Mouse (Mus musculus) forebrain, postnatal 0 days (tissue): ENCODE measurements at regions not wholly inside any gene's neighbourhood (a gene's known extent, or its start where the extent isn't known, plus 50 kb on each side); places are given as distances from the start of the nearest gene placed in this dataset.

Source experiments
- ATAC-seq: fragments of 200-750 bp; cut with Nextera tagmentation; 2 replicates; pipeline ENCODE4 v1.8.0; 2017; ENCODE audit warnings: mild to moderate bottlenecking, moderate library complexity
- DNase-seq: peaks from one replicate; pipeline ENCODE4 v3.0.0-alpha.2; 2015
- H3K27ac ChIP-seq: fragments of 300-500 bp; sonication (generic); 2 replicates; pipeline ENCODE4 v1.5.1; 2014; ENCODE audit warnings: low read depth, mild to moderate bottlenecking, antibody characterized with exemption, low read length, moderate library complexity, mixed read lengths
- H3K27me3 ChIP-seq: fragments of 300-500 bp; sonication (generic); 2 replicates; pipeline ENCODE4 v1.6.1; 2014; ENCODE audit warnings: mild to moderate bottlenecking, low read length, mixed read lengths; ENCODE audit not compliant: insufficient read depth
- H3K36me3 ChIP-seq: fragments of 300-500 bp; sonication (generic); 2 replicates; pipeline ENCODE4 v1.6.1; 2014; ENCODE audit warnings: mild to moderate bottlenecking, moderate library complexity; ENCODE audit not compliant: insufficient read depth
- H3K4me1 ChIP-seq: fragments of 300-500 bp; sonication (generic); 2 replicates; pipeline ENCODE4 v1.6.1; 2014; ENCODE audit warnings: antibody characterized with exemption; ENCODE audit not compliant: insufficient read depth
- H3K4me2 ChIP-seq: fragments of 300-500 bp; sonication (generic); 2 replicates; pipeline ENCODE4 v1.6.1; 2014; ENCODE audit warnings: low read depth, mild to moderate bottlenecking, moderate library complexity
- H3K4me3 ChIP-seq: fragments of 300-500 bp; sonication (generic); 2 replicates; pipeline ENCODE4 v1.5.1; 2014; ENCODE audit warnings: low read depth, low read length, mixed read lengths
- H3K9ac ChIP-seq: fragments of 300-500 bp; sonication (generic); 2 replicates; pipeline ENCODE4 v1.6.1; 2014; ENCODE audit warnings: mild to moderate bottlenecking
- H3K9me3 ChIP-seq: fragments of 300-500 bp; sonication (generic); 2 replicates; pipeline ENCODE4 v1.6.1; 2016; ENCODE audit warnings: low read length
- CTCF ChIP-seq: sonication (generic); IDR thresholded peaks from 2 replicates; pipeline ENCODE4 v1.5.1; 2016; ENCODE audit warnings: antibody characterized with exemption, control low read depth, low read depth
- WGBS: fragments of 180-500 bp; shearing (Covaris S2); extraction: QIAGEN DNeasy Blood & Tissue Kit; methylation state at CpG from one replicate; pipeline ENCODE4 v1.1.7; 2014; 5-methylcytosine and 5-hydroxymethylcytosine counted together

GRCm38 (mm10) chr17:75696729-75697103 lies 145.0 kb upstream of the Fam98a start:
- no peak for TF ChIP-seq CTCF
- no peaks in the 10 kb centered on the region for H3K27me3 ChIP-seq
- H3K4me3 ChIP-seq = no peak overlapping the region
- no peak; the same call in 1 of the 2 replicates for ATAC-seq
- no peaks in the 10 kb centered on the region for H3K36me3 ChIP-seq
- H3K4me2 ChIP-seq = no peak overlapping the region
- H3K9ac ChIP-seq = no peak overlapping the region
- no peaks in the 10 kb centered on the region for H3K4me1 ChIP-seq
- 76% methylated on average over 3 of the region's 3 CpGs for WGBS
- 0 out of 2 replicates have a peak overlapping the region, but pooled peaks have one; percentile 2 for H3K27ac ChIP-seq
- no peak for DNase-seq
- H3K9me3 ChIP-seq = no peaks in the 10 kb centered on the region

- H3K27ac ChIP-seq = peak overlapping the region; percentile 2; the same call in 1 of the 2 replicates
- ATAC-seq = peak; percentile 86
- no peak overlapping the region for H3K4me2 ChIP-seq
- 55% methylated on average over 5 of the region's 5 CpGs for WGBS
- peak; percentile 55 for DNase-seq
- no peak for TF ChIP-seq CTCF
- H3K9ac ChIP-seq = no peak overlapping the region
- H3K4me3 ChIP-seq = no peak overlapping the region
- H3K27me3 ChIP-seq = no peaks in the 10 kb centered on the region
- no peaks in the 10 kb centered on the region for H3K36me3 ChIP-seq
- H3K9me3 ChIP-seq = no peaks in the 10 kb centered on the region
- no peaks in the 10 kb centered on the region for H3K4me1 ChIP-seq
Observed at GRCm38 (mm10) chr17:75696103-75696728, 144.5 kb upstream of the Fam98a start.

DNA sequence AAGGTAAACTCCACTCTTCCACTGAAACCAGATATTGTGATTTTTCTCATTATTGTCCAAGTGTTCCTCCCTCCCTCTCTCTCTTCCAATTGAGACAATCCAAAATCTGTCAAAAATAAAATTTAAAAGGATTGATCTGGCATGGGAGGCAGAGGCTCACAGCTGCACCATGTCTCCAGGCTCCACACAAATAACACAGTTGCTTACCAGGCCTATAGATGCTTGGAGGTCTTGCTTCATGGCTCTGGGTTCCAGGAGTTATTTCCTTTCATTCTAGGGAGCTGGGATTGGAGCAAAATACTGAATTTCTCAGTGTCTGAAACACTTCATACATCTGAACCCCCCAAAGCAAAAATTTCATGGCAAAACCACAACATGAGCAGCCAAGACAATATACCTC lies 134.2 kb upstream of the Fam98a start:
- no peak overlapping the region for H3K9ac ChIP-seq
- no peaks in the 10 kb centered on the region for H3K27me3 ChIP-seq
- H3K27ac ChIP-seq = no peak overlapping the region
- no peak overlapping the region for H3K4me2 ChIP-seq
- no peak for DNase-seq
- no peak overlapping the region for H3K4me3 ChIP-seq
- no peak for TF ChIP-seq CTCF
- H3K4me1 ChIP-seq = no peaks in the 10 kb centered on the region
- H3K9me3 ChIP-seq = no peaks in the 10 kb centered on the region
- ATAC-seq = no peak
- H3K36me3 ChIP-seq = no peaks in the 10 kb centered on the region

GRCm38 (mm10) chr17:75646982-75647381 lies 95.2 kb upstream of the Fam98a start:
- DNase-seq (no peak), ATAC-seq (no peak)
- H3K9me3 ChIP-seq = no peaks in the 10 kb centered on the region

DNA sequence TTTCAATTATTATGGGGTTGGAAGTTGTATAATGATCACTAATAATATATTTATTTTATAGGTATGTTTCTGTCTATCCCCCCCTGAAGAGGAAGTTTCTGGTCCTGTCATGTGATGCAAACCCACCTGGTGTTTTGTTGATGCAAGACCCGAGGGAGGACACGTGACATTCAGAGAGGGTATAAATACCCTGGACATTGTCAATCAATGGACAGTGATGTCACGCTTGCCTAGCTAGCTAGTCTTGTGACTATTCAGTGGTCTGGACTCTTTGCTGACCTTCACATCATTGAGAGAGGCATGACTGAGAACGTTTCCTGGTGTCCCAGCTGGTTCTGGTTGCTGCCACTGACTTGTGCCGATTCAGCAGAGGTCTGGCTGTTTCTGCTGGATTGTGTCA lies 93.0 kb upstream of the Fam98a start:
- DNase-seq = no peak
- no peak for ATAC-seq
- no peak overlapping the region for H3K27ac ChIP-seq
- no peak overlapping the region for H3K9ac ChIP-seq
- peaks cover 9% of the 10 kb centered on the region; the same call in 1 of the 2 replicates for H3K4me1 ChIP-seq
- TF ChIP-seq CTCF = no peak
- 84% methylated on average over 5 of the region's 5 CpGs for WGBS
- no peaks in the 10 kb centered on the region for H3K36me3 ChIP-seq
- H3K4me2 ChIP-seq = no peak overlapping the region
- no peaks in the 10 kb centered on the region for H3K9me3 ChIP-seq
- H3K27me3 ChIP-seq = no peaks in the 10 kb centered on the region; the same call in 1 of the 2 replicates
- H3K4me3 ChIP-seq = no peak overlapping the region

More at GRCm38 (mm10) chr17:75646982-75647381, 95.2 kb upstream of the Fam98a start:
- no peak overlapping the region for H3K4me3 ChIP-seq
- no peak overlapping the region for H3K4me2 ChIP-seq
- no peaks in the 10 kb centered on the region for H3K36me3 ChIP-seq
- H3K27me3 ChIP-seq = no peaks in the 10 kb centered on the region; the same call in 1 of the 2 replicates
- WGBS = 69% methylated on average over 11 of the region's 11 CpGs
- TF ChIP-seq CTCF = no peak
- H3K4me1 ChIP-seq = no peaks in the 10 kb centered on the region
- H3K27ac ChIP-seq = no peak overlapping the region
- no peak overlapping the region for H3K9ac ChIP-seq

- no peaks in the 10 kb centered on the region for H3K36me3 ChIP-seq
- ATAC-seq = no peak
- 74% methylated on average over 3 of the region's 3 CpGs for WGBS
- no peak overlapping the region for H3K4me3 ChIP-seq
- no peak overlapping the region for H3K9ac ChIP-seq
- TF ChIP-seq CTCF = no peak
- H3K4me1 ChIP-seq = peaks cover 9% of the 10 kb centered on the region; the same call in 1 of the 2 replicates
- DNase-seq = no peak
- no peak overlapping the region for H3K4me2 ChIP-seq
- no peak overlapping the region for H3K27ac ChIP-seq
- no peaks in the 10 kb centered on the region for H3K9me3 ChIP-seq
- no peaks in the 10 kb centered on the region; the same call in 1 of the 2 replicates for H3K27me3 ChIP-seq
Observed at GRCm38 (mm10) chr17:75642311-75642710, 90.6 kb upstream of the Fam98a start.

DNA sequence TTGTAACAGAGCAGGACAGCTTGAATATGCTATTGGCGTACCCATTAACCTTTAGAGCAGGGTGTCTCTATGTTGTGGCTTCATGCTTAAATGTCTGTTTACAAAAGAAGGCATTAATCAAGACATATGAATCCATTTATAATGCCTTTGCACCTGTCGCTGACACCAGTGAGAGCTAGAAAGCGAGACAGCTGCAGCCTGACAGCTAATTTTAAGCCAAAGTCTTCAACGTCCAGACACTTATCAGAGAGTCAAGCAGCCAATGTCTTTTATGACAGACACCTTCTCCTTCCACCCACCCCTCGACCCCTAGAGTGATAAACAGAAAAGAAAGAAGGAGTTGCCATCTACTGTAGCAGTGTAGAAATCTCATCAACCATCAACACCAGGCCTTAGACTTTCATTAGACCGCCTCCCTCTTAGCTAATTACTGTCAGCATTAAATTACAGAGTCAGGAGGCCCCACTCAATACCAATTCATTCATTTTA lies 89.3 kb upstream of the Fam98a start:
- ATAC-seq = peak; percentile 54
- 21% methylated on average over 6 of the region's 6 CpGs for WGBS
- Histone ChIP-seq H3K36me3 (no peaks in the 10 kb centered on the region), H3K27me3 (no peaks in the 10 kb centered on the region; the same call in 1 of the 2 replicates), H3K9ac (no peak overlapping the region), H3K27ac (no peak overlapping the region), H3K9me3 (no peaks in the 10 kb centered on the region), H3K4me3 (no peak overlapping the region), H3K4me2 (no peak overlapping the region), H3K4me1 (peaks cover 9% of the 10 kb centered on the region; the same call in 1 of the 2 replicates)
- peak; percentile 29 for DNase-seq
- TF ChIP-seq CTCF = no peak
